Mouse (Mus musculus) embryonic facial prominence, embryonic 14.5 days (tissue): ENCODE data around the gene C77080. TPM values are rescaled to one million over a fixed set of nuclear protein-coding genes. Genes with fewer than 3 reads are reported as not detected.

Experiments used
- ATAC-seq: fragments of 200-750 bp; cut with Nextera tagmentation; 2 replicates; pipeline ENCODE4 v1.8.0; 2017; ENCODE audit warnings: low read depth, moderate number of reproducible peaks, moderate TSS enrichment
- DNase-seq: peaks from one replicate; pipeline ENCODE4 v3.0.0-alpha.2; 2015; ENCODE audit warnings: low spot score
- H3K27ac ChIP-seq: fragments of 300-500 bp; sonication (generic); replicated peaks from 2 replicates; pipeline ENCODE4 v1.5.1; 2014; ENCODE audit warnings: low read depth, mild to moderate bottlenecking, low read length, moderate library complexity
- H3K27me3 ChIP-seq: fragments of 300-500 bp; sonication (generic); replicated peaks from 2 replicates; pipeline ENCODE4 v1.6.1; 2014; ENCODE audit warnings: low read length; ENCODE audit not compliant: control insufficient read depth, insufficient read depth
- H3K36me3 ChIP-seq: fragments of 300-500 bp; sonication (generic); 2 replicates; pipeline ENCODE4 v1.6.1; 2014; ENCODE audit warnings: low read length, mixed read lengths; ENCODE audit not compliant: control insufficient read depth, insufficient read depth
- H3K4me1 ChIP-seq: fragments of 300-500 bp; sonication (generic); 2 replicates; pipeline ENCODE4 v1.6.1; 2014; ENCODE audit warnings: antibody characterized with exemption, low read length; ENCODE audit not compliant: control insufficient read depth, insufficient read depth
- H3K4me2 ChIP-seq: fragments of 300-500 bp; sonication (generic); 2 replicates; pipeline ENCODE4 v1.6.1; 2014; ENCODE audit warnings: low read depth, mild to moderate bottlenecking, low read length, moderate library complexity, mixed read lengths
- H3K4me3 ChIP-seq: fragments of 300-500 bp; sonication (generic); 2 replicates; pipeline ENCODE4 v1.5.1; 2014; ENCODE audit warnings: low read depth, mild to moderate bottlenecking, low read length
- H3K9ac ChIP-seq: fragments of 300-500 bp; sonication (generic); 2 replicates; pipeline ENCODE4 v1.6.1; 2014; ENCODE audit warnings: low read depth, mild to moderate bottlenecking, low read length, moderate library complexity, mixed read lengths
- H3K9me3 ChIP-seq: fragments of 300-500 bp; sonication (generic); 2 replicates; pipeline ENCODE4 v1.6.1; 2016; ENCODE audit warnings: low read length; ENCODE audit not compliant: control insufficient read depth
- WGBS: fragments of 180-500 bp; shearing (Covaris S2); extraction: QIAGEN DNeasy Blood & Tissue Kit; methylation state at CpG from one replicate; pipeline ENCODE4 v1.1.7; 2014; 5-methylcytosine and 5-hydroxymethylcytosine counted together
- polyA plus RNA-seq: library from polyadenylated mRNA; unstranded; fragments of >200 nt; fragmentation: Nextera tagmentation; extraction: Ambion mirVana; gene quantifications from 2 replicates; pipeline ENCODE4 v1.2.1, GENCODE M21; 2014

Gene C77080
- polyA plus RNA-seq: 6.1 and 6.2 TPM in 2 replicates

GRCm38 (mm10) chr4:129261196-129261595 lies at the start of gene C77080:
TSS of gene C77080 (minus strand) at chr4:129261404.
- no peaks in the 10 kb centered on the region for H3K9me3 ChIP-seq
- peaks cover 10% of the 10 kb centered on the region for H3K4me1 ChIP-seq
- no peaks in the 10 kb centered on the region for H3K36me3 ChIP-seq
- 6% methylated on average over 2 of the region's 4 CpGs for WGBS
- H3K9ac ChIP-seq: no peak within 1 kb of the TSS
- H3K27ac ChIP-seq: no peak within 1 kb of the TSS
- ATAC-seq (no peak), DNase-seq (no peak)
- no peak within 1 kb of the TSS for H3K4me2 ChIP-seq
- H3K4me3 ChIP-seq: no peak within 1 kb of the TSS
- no peaks in the 10 kb centered on the region for H3K27me3 ChIP-seq

- no peak overlapping the region for H3K9ac ChIP-seq
- no peak overlapping the region for H3K4me3 ChIP-seq
- H3K27ac ChIP-seq: no peak overlapping the region
- peaks cover 74% of the 10 kb centered on the region for H3K36me3 ChIP-seq
- no peak for DNase-seq
- H3K27me3 ChIP-seq: no peaks in the 10 kb centered on the region
- 93% methylated on average over 1 of the region's 1 CpGs for WGBS
- no peaks in the 10 kb centered on the region for H3K4me1 ChIP-seq
- ATAC-seq: no peak
- no peak overlapping the region for H3K4me2 ChIP-seq
- no peaks in the 10 kb centered on the region for H3K9me3 ChIP-seq
Observed at GRCm38 (mm10) chr4:129307936-129308335, 46.7 kb upstream of the C77080 start.

- no peak overlapping the region for H3K27ac ChIP-seq
- no peak for ATAC-seq
- DNase-seq: peak; percentile 17
- no peak overlapping the region for H3K4me3 ChIP-seq
- H3K4me2 ChIP-seq: no peak overlapping the region
- no peaks in the 10 kb centered on the region for H3K27me3 ChIP-seq
- WGBS: 61% methylated on average over 1 of the region's 1 CpGs
- no peaks in the 10 kb centered on the region for H3K4me1 ChIP-seq
- H3K9ac ChIP-seq: no peak overlapping the region
- H3K9me3 ChIP-seq: peaks cover 4% of the 10 kb centered on the region; the same call in 1 of the 2 replicates
- peaks cover 39% of the 10 kb centered on the region for H3K36me3 ChIP-seq
Observed at GRCm38 (mm10) chr4:129304306-129304705, 43.1 kb upstream of the C77080 start.

GRCm38 (mm10) chr4:129303816-129304215 lies 42.6 kb upstream of the C77080 start:
- no peak overlapping the region for H3K9ac ChIP-seq
- DNase-seq (no peak), ATAC-seq (peak; percentile 45; the same call in 1 of the 2 replicates)
- no peak overlapping the region for H3K4me3 ChIP-seq
- H3K27me3 ChIP-seq: no peaks in the 10 kb centered on the region
- no peak overlapping the region for H3K4me2 ChIP-seq
- 78% methylated on average over 9 of the region's 9 CpGs for WGBS
- peaks cover 34% of the 10 kb centered on the region for H3K36me3 ChIP-seq
- 0 out of 2 replicates have a peak, but pooled peaks cover 2% of the 10 kb centered on the region for H3K4me1 ChIP-seq
- H3K27ac ChIP-seq: no peak overlapping the region; the same call in 1 of the 2 replicates
- H3K9me3 ChIP-seq: peaks cover 4% of the 10 kb centered on the region; the same call in 1 of the 2 replicates

- peak; percentile 56 for DNase-seq
- Histone ChIP-seq H3K9me3 (peaks cover 4% of the 10 kb centered on the region; the same call in 1 of the 2 replicates), H3K4me2 (no peak overlapping the region), H3K27ac (no peak overlapping the region; the same call in 1 of the 2 replicates), H3K36me3 (peaks cover 30% of the 10 kb centered on the region), H3K9ac (no peak overlapping the region), H3K27me3 (no peaks in the 10 kb centered on the region), H3K4me3 (no peak overlapping the region), H3K4me1 (peaks cover 4% of the 10 kb centered on the region; the same call in 1 of the 2 replicates)
- WGBS: 55% methylated on average over 5 of the region's 5 CpGs
- 0 out of 2 replicates have a peak, but pooled peaks have one; percentile 20 for ATAC-seq
Observed at GRCm38 (mm10) chr4:129303401-129303800, 42.2 kb upstream of the C77080 start.

GRCm38 (mm10) chr4:129299121-129299520 lies 37.9 kb upstream of the C77080 start:
- Histone ChIP-seq H3K36me3 (no peaks in the 10 kb centered on the region), H3K27me3 (no peaks in the 10 kb centered on the region), H3K4me2 (no peak overlapping the region), H3K9me3 (peaks cover 4% of the 10 kb centered on the region; the same call in 1 of the 2 replicates), H3K27ac (no peak overlapping the region), H3K9ac (no peak overlapping the region), H3K4me1 (peaks cover 10% of the 10 kb centered on the region; the same call in 1 of the 2 replicates), H3K4me3 (no peak overlapping the region)
- ATAC-seq (no peak), DNase-seq (no peak)
- WGBS: 38% methylated on average over 10 of the region's 10 CpGs

DNA sequence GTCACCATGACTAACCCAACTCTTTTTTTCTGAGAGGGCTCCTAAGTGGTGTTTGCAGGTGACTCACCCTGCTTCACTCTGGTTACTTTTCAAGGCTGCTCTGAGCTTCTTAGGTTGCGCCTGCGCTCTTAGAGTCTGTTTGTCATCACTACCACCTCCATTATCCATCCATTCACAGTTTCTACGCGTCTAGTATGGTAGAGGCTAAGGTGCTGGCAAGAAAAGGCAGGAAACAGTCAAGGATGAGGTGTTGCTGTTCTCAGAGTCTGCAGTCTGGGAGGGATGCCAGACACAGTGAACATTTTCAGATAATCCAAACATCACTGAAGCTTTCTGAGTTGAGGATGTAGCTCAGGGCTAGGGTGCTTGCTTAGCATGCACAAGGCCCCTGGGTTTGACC lies 36.5 kb upstream of the C77080 start:
- H3K4me1 ChIP-seq: peaks cover 16% of the 10 kb centered on the region
- no peak overlapping the region for H3K27ac ChIP-seq
- H3K36me3 ChIP-seq: no peaks in the 10 kb centered on the region
- ATAC-seq (peak; percentile 4; the same call in 1 of the 2 replicates), DNase-seq (peak; percentile 46)
- no peaks in the 10 kb centered on the region; the same call in 1 of the 2 replicates for H3K27me3 ChIP-seq
- WGBS: 74% methylated on average over 4 of the region's 4 CpGs
- H3K9me3 ChIP-seq: peaks cover 4% of the 10 kb centered on the region; the same call in 1 of the 2 replicates
- no peak overlapping the region for H3K9ac ChIP-seq
- no peak overlapping the region for H3K4me3 ChIP-seq
- no peak overlapping the region for H3K4me2 ChIP-seq

- peaks cover 16% of the 10 kb centered on the region for H3K4me1 ChIP-seq
- no peak overlapping the region for H3K4me2 ChIP-seq
- ATAC-seq (no peak), DNase-seq (no peak)
- WGBS: 84% methylated on average over 7 of the region's 7 CpGs
- peaks cover 4% of the 10 kb centered on the region; the same call in 1 of the 2 replicates for H3K9me3 ChIP-seq
- no peaks in the 10 kb centered on the region for H3K36me3 ChIP-seq
- H3K9ac ChIP-seq: no peak overlapping the region
- H3K27ac ChIP-seq: no peak overlapping the region
- H3K27me3 ChIP-seq: no peaks in the 10 kb centered on the region; the same call in 1 of the 2 replicates
- H3K4me3 ChIP-seq: no peak overlapping the region
Observed at GRCm38 (mm10) chr4:129296066-129296465, 34.9 kb upstream of the C77080 start.

- ATAC-seq (no peak), DNase-seq (no peak)
- Histone ChIP-seq H3K4me3 (no peak overlapping the region), H3K9ac (no peak overlapping the region), H3K4me1 (peaks cover 16% of the 10 kb centered on the region), H3K4me2 (no peak overlapping the region), H3K27ac (no peak overlapping the region), H3K27me3 (no peaks in the 10 kb centered on the region; the same call in 1 of the 2 replicates), H3K9me3 (no peaks in the 10 kb centered on the region), H3K36me3 (no peaks in the 10 kb centered on the region)
- WGBS: 72% methylated on average over 2 of the region's 2 CpGs
Observed at GRCm38 (mm10) chr4:129295188-129295587, 34.0 kb upstream of the C77080 start.
